Mouse (Mus musculus) CH12.LX (cell line): ENCODE measurements around the gene Gab3. TPM values are rescaled to one million over a fixed set of nuclear protein-coding genes. Genes with fewer than 3 reads are reported as not detected.

Source experiments
- DNase-seq: peaks from one replicate; pipeline ENCODE4 v3.0.0-alpha.2; 2013; ENCODE audit errors: extremely low read depth
- H3K27ac ChIP-seq: 2 replicates; pipeline ENCODE4 v1.5.1; 2012; ENCODE audit warnings: low read depth, mild to moderate bottlenecking, control low read depth, moderate library complexity; ENCODE audit not compliant: insufficient read depth
- H3K27me3 ChIP-seq: replicated peaks from 2 replicates; pipeline ENCODE3; 2012; ENCODE audit warnings: inconsistent platforms
- H3K36me3 ChIP-seq, 2 experiments: replicated peaks in 1 of 2; 2 replicates each; pipeline versions ENCODE3 to v1.6.1; 2012; ENCODE audit warnings: inconsistent platforms in 1 of 2, low read length in 1 of 2, mild to moderate bottlenecking in 1 of 2, mixed read lengths in 1 of 2, moderate library complexity in 1 of 2; ENCODE audit not compliant: control insufficient read depth in 1 of 2, insufficient read depth in 1 of 2
- H3K4me1 ChIP-seq, 2 experiments: 2 replicates each; pipeline ENCODE4 v1.6.1; 2012; ENCODE audit warnings: inconsistent platforms in 1 of 2, moderate library complexity in 1 of 2; ENCODE audit not compliant: insufficient read depth in 2 of 2, control insufficient read depth in 1 of 2
- H3K4me2 ChIP-seq: 2 replicates; pipeline ENCODE4 v1.6.1; 2012; ENCODE audit warnings: low read depth, mild to moderate bottlenecking, control low read depth; ENCODE audit not compliant: poor library complexity, insufficient read depth, severe bottlenecking
- H3K4me3 ChIP-seq, 3 experiments: fragments of 150-350 bp in 1 of 3; sonication (generic) in 1 of 3; replicated peaks in 1 of 3; 2 replicates each; pipeline versions ENCODE3 to v1.5.1; 2011 to 2012; ENCODE audit warnings: low read depth in 2 of 3, low read length in 2 of 3, mild to moderate bottlenecking in 2 of 3, moderate library complexity in 2 of 3, control low read depth in 1 of 3, improper control_type of control experiment in 1 of 3, inconsistent platforms in 1 of 3, mixed read lengths in 1 of 3; ENCODE audit not compliant: poor library complexity in 1 of 3
- H3K79me2 ChIP-seq: replicated peaks from 2 replicates; pipeline ENCODE4 v1.6.1; 2012; ENCODE audit warnings: mild to moderate bottlenecking, moderate library complexity; ENCODE audit not compliant: control insufficient read depth, poor library complexity, insufficient read depth, severe bottlenecking; ENCODE audit errors: extremely low read depth
- H3K9ac ChIP-seq: 2 replicates; pipeline ENCODE4 v1.6.1; 2012; ENCODE audit warnings: low read depth, mild to moderate bottlenecking, control low read depth, moderate library complexity; ENCODE audit not compliant: insufficient read depth
- H3K9me3 ChIP-seq: replicated peaks from 2 replicates; pipeline ENCODE3; 2012; ENCODE audit warnings: low read length, inconsistent platforms, mixed read lengths
- ELF1 ChIP-seq: IDR thresholded peaks from 2 replicates; pipeline ENCODE4 v1.6.1; 2014; ENCODE audit warnings: low read depth, mild to moderate bottlenecking, inconsistent platforms, low read length, improper control_type of control experiment
- ETS1 ChIP-seq: conservative IDR thresholded peaks from 2 replicates; pipeline ENCODE4 v1.6.1; 2012; ENCODE audit warnings: low read depth, mild to moderate bottlenecking, inconsistent platforms, low read length, improper control_type of control experiment, moderate library complexity
- JUN ChIP-seq: IDR thresholded peaks from 2 replicates; pipeline ENCODE4 v1.6.1; 2011; ENCODE audit warnings: low read depth, mild to moderate bottlenecking, low read length, improper control_type of control experiment, moderate library complexity; ENCODE audit not compliant: insufficient read depth
- JUND ChIP-seq: conservative IDR thresholded peaks from 2 replicates; pipeline ENCODE4 v1.6.1; 2011; ENCODE audit warnings: low read depth, low read length, improper control_type of control experiment
- MAFK ChIP-seq: IDR thresholded peaks from 2 replicates; pipeline ENCODE4 v1.6.1; 2011; ENCODE audit warnings: low read length, improper control_type of control experiment; ENCODE audit not compliant: insufficient replicate concordance
- MAX ChIP-seq: IDR thresholded peaks from 2 replicates; pipeline ENCODE4 v1.6.1; 2011; ENCODE audit warnings: low read length, improper control_type of control experiment
- MAZ ChIP-seq: IDR thresholded peaks from 2 replicates; pipeline ENCODE4 v1.6.1; 2012; ENCODE audit warnings: low read depth, mild to moderate bottlenecking, inconsistent platforms, low read length, improper control_type of control experiment, moderate library complexity
- MXI1 ChIP-seq: IDR thresholded peaks from 2 replicates; pipeline ENCODE4 v1.6.1; 2011; ENCODE audit warnings: mild to moderate bottlenecking, low read depth, low read length, improper control_type of control experiment
- MYC ChIP-seq: IDR thresholded peaks from 2 replicates; pipeline ENCODE4 v1.6.1; 2011; ENCODE audit warnings: low read depth, mild to moderate bottlenecking, improper control_type of control experiment, low read length
- PAX5 ChIP-seq: IDR thresholded peaks from 2 replicates; pipeline ENCODE4 v1.6.1; 2012; ENCODE audit warnings: low read length, inconsistent platforms, mixed read lengths
- POLR2AphosphoS2 ChIP-seq: IDR thresholded peaks from 2 replicates; pipeline ENCODE4 v1.6.1; 2011; ENCODE audit warnings: low read depth, low read length, improper control_type of control experiment
- RCOR1 ChIP-seq: conservative IDR thresholded peaks from 2 replicates; pipeline ENCODE4 v1.6.1; 2012; ENCODE audit warnings: low read depth, mild to moderate bottlenecking, inconsistent platforms, low read length, improper control_type of control experiment
- TBP ChIP-seq: conservative IDR thresholded peaks from 2 replicates; pipeline ENCODE4 v1.6.1; 2011; ENCODE audit warnings: low read depth, low read length, improper control_type of control experiment
- UBTF ChIP-seq: IDR thresholded peaks from 2 replicates; pipeline ENCODE4 v1.6.1; 2012; ENCODE audit warnings: low read depth, mild to moderate bottlenecking, inconsistent platforms, low read length, improper control_type of control experiment, moderate library complexity
- ZC3H11A ChIP-seq: IDR thresholded peaks from 2 replicates; pipeline ENCODE4 v1.6.1; 2012; ENCODE audit warnings: low read depth, mild to moderate bottlenecking, inconsistent platforms, low read length, improper control_type of control experiment
- ZMIZ1 ChIP-seq: IDR thresholded peaks from 2 replicates; pipeline ENCODE4 v1.6.1; 2012; ENCODE audit warnings: low read depth, mild to moderate bottlenecking, inconsistent platforms, low read length, improper control_type of control experiment
- ZNF384 ChIP-seq: IDR thresholded peaks from 2 replicates; pipeline ENCODE4 v1.6.1; 2012; ENCODE audit warnings: low read depth, low read length, improper control_type of control experiment, inconsistent platforms
- dilution Hi-C: fragments of 300-500 bp; cut with MboI; formaldehyde crosslinking; loops from 2 replicates; pipeline ENCODE4 v1.14.3; 2020; ENCODE audit warnings: low sequenced_read_pairs; ENCODE audit not compliant: extremely low pct_unique_long_range_greater_than_20kb, extremely low pct_ligation_motif_present
- in situ Hi-C: fragments of 300-500 bp; cut with MboI; formaldehyde crosslinking; loops from 3 replicates; pipeline ENCODE4 v1.14.3; 2019; ENCODE audit warnings: low sequenced_read_pairs, low pct_ligation_motif_present, low pct_unique_long_range_greater_than_20kb, mixed read lengths
- polyA plus RNA-seq: library from polyadenylated mRNA; unstranded; fragments of >175 nt; gene quantifications from 2 replicates; pipeline ENCODE4 v1.2.1, GENCODE M21; 2012; ENCODE audit warnings: low read depth; ENCODE audit not compliant: insufficient read length
- total RNA-seq, 2 experiments: library from RNA; depleted of rRNA; stranded (reverse); fragments of 300-350 nt in 1 of 2; fragments of >200 nt in 1 of 2; gene quantifications; 2 replicates each; pipeline ENCODE4 v1.2.3; 2012 to 2014

Gene Gab3
- total and polyA plus RNA-seq, 3 experiments: 0.21 to 0.64 (median 0.42) TPM

- TF ChIP-seq TBP (no peak), ZMIZ1 (peak; percentile 45; the same call in 1 of the 2 replicates), MAZ (no peak), ETS1 (no peak), MYC (no peak), POLR2AphosphoS2 (0 out of 2 replicates have a peak, but pooled peaks have one; percentile 34), ELF1 (no peak), ZNF384 (no peak), ZC3H11A (no peak), UBTF (no peak), JUND (no peak), JUN (no peak), MAX (no peak), RCOR1 (no peak)
Measured at GRCm38 (mm10) chrX:75130467-75131160, 45.4 kb upstream of the Gab3 start, which contains the start of gene Mpp1 (continued).

- Histone ChIP-seq H3K27ac (no peak overlapping the region), H3K36me3 (peaks cover 0 to 7% of the 10 kb centered on the region in 2 experiments), H3K27me3 (no peaks in the 10 kb centered on the region), H3K9ac (no peak overlapping the region; the same call in 1 of the 2 replicates)
- in situ Hi-C loops: no loop called here
- TF ChIP-seq MXI1 (no peak), ZNF384 (no peak), PAX5 (no peak), MAFK (no peak)
- TF ChIP-seq, all 38 proteins: peak for 0
- H3K4me1 ChIP-seq: peaks cover 0 to 10% of the 10 kb centered on the region in 2 experiments; a peak in 2 of 4 replicates
- H3K9me3 ChIP-seq: no peaks in the 10 kb centered on the region
- H3K79me2 ChIP-seq: 0 out of 2 replicates have a peak, but pooled peaks cover 3% of the 10 kb centered on the region
- H3K4me3 ChIP-seq: peak overlapping the region in 1 of 3 experiments; percentile 69
- dilution Hi-C loops: no loop called here
- no peak for DNase-seq
- H3K4me2 ChIP-seq: 0 out of 2 replicates have a peak overlapping the region, but pooled peaks have one; percentile 44
Measured at GRCm38 (mm10) chrX:75129474-75129873, 44.2 kb upstream of the Gab3 start.
